Comparison of ENCODE assay signal across 16 mouse cellular contexts in genomic region chr2:102099702-102100450, GRCm38 (mm10).
DNase-seq lines count a peak whose midpoint lies in the region; ATAC-seq and TF ChIP-seq lines count a peak whose summit lies in the region.
"Had no signal": no experiment of that assay in that cellular context is flagged by ENCODE, and none has a peak within 500 bp of the region (broad histone marks: within the 10 kb centered on the region; RNA-seq: fewer than 3 reads in every experiment).

No protein-coding gene starts in this region.

- H3K27ac ChIP-seq in intestine, embryonic 14.5 days (ENCODE audit: low read depth), result peak overlapping the region; percentile 59
- no peak overlapping the region for H3K27ac ChIP-seq in intestine, postnatal 0 days (ENCODE audit: low read depth, low read length)
- peak overlapping the region; percentile 84 for H3K27ac ChIP-seq in lung, embryonic 15.5 days
- H3K27ac ChIP-seq in stomach, postnatal 0 days (replicated peaks), result no peak overlapping the region
- no peak overlapping the region for H3K27ac ChIP-seq in midbrain, embryonic 13.5 days
- H3K27ac ChIP-seq: embryonic facial prominence, embryonic 12.5 days; forebrain, embryonic 15.5 days; limb, embryonic 10.5 days; midbrain, embryonic 12.5 days had no signal

- H3K4me1 ChIP-seq in intestine, embryonic 14.5 days (replicated peaks; ENCODE audit: control insufficient read depth, insufficient read depth, low read length), result 0 out of 2 replicates have a peak, but pooled peaks cover 6% of the 10 kb centered on the region
- H3K4me1 ChIP-seq in intestine, postnatal 0 days (replicated peaks; ENCODE audit: control insufficient read depth, insufficient read depth, low read length), result no peaks in the 10 kb centered on the region
- peaks cover 31% of the 10 kb centered on the region for H3K4me1 ChIP-seq in lung, embryonic 15.5 days
- H3K4me1 ChIP-seq in stomach, postnatal 0 days (replicated peaks; ENCODE audit: control insufficient read depth, insufficient read depth), result no peaks in the 10 kb centered on the region
- peaks cover 15% of the 10 kb centered on the region for H3K4me1 ChIP-seq in midbrain, embryonic 13.5 days (replicated peaks)

- no peak; the same call in 1 of the 2 replicates for ATAC-seq in intestine, embryonic 14.5 days (replicated peaks; ENCODE audit: low FRiP score, low TSS enrichment, low read depth)
- no peak for ATAC-seq in intestine, postnatal 0 days
- peak; percentile 51 for ATAC-seq in lung, embryonic 15.5 days (ENCODE audit: borderline replicate concordance, extremely low read depth, low FRiP score, low TSS enrichment)
- ATAC-seq in stomach, postnatal 0 days (ENCODE audit: low FRiP score, low TSS enrichment), result 0 out of 2 replicates have a peak, but pooled peaks have one; percentile 21
- ATAC-seq in midbrain, embryonic 13.5 days, result no peak
- ATAC-seq: forebrain, embryonic 15.5 days had no signal

- no peaks in the 10 kb centered on the region; the same call in 1 of the 2 replicates for H3K36me3 ChIP-seq in intestine, embryonic 14.5 days (ENCODE audit: control insufficient read depth, insufficient read depth, low read length)
- no peaks in the 10 kb centered on the region for H3K36me3 ChIP-seq in intestine, postnatal 0 days (ENCODE audit: control insufficient read depth, insufficient read depth)
- H3K36me3 ChIP-seq in lung, embryonic 15.5 days, result no peaks in the 10 kb centered on the region
- H3K36me3 ChIP-seq in stomach, postnatal 0 days (ENCODE audit: control insufficient read depth, insufficient read depth, low read length), result no peaks in the 10 kb centered on the region; the same call in 1 of the 2 replicates
- H3K36me3 ChIP-seq in midbrain, embryonic 13.5 days, result peaks cover 5% of the 10 kb centered on the region; the same call in 1 of the 2 replicates
- H3K36me3 ChIP-seq: forebrain, embryonic 15.5 days; midbrain, embryonic 12.5 days had no signal

- peak; percentile 15 for DNase-seq in gastrocnemius, adult 18-20 months (ENCODE audit: low spot score)
- no peak for DNase-seq in gastrocnemius, postnatal 36 days
- no peak for DNase-seq in intestine, embryonic 14.5 days (ENCODE audit: low spot score)
- DNase-seq in lung, postnatal 14 days, result no peak
- no peak for DNase-seq in stomach, postnatal 0 days (ENCODE audit: low spot score)
- DNase-seq: cerebellum, adult 11-12 months; right cerebral cortex, postnatal 25 days; thymus, postnatal 4 days had no signal

- WGBS in intestine, embryonic 14.5 days, result 57% methylated on average over 14 of the region's 14 CpGs
- WGBS in intestine, postnatal 0 days, result 71% methylated on average over 14 of the region's 14 CpGs
- WGBS in lung, embryonic 15.5 days, result 41% methylated on average over 14 of the region's 14 CpGs
- 58% methylated on average over 14 of the region's 14 CpGs for WGBS in stomach, postnatal 0 days
- WGBS in midbrain, embryonic 13.5 days, result 84% methylated on average over 14 of the region's 14 CpGs

- no peak overlapping the region for H3K4me3 ChIP-seq in intestine, embryonic 14.5 days (ENCODE audit: low read depth, low read length)
- no peak overlapping the region for H3K4me3 ChIP-seq in intestine, postnatal 0 days (ENCODE audit: low read depth, low read length)
- no peak overlapping the region for H3K4me3 ChIP-seq in lung, embryonic 15.5 days
- H3K4me3 ChIP-seq in stomach, postnatal 0 days (ENCODE audit: low read depth, low read length), result no peak overlapping the region
- H3K4me3 ChIP-seq in midbrain, embryonic 13.5 days (replicated peaks), result no peak overlapping the region
- H3K4me3 ChIP-seq: embryonic facial prominence, embryonic 12.5 days; forebrain, embryonic 15.5 days; limb, embryonic 10.5 days; midbrain, embryonic 12.5 days had no signal

- no peak for TF ChIP-seq EP300 in stomach, postnatal 0 days (optimal IDR thresholded peaks at IDR 0.05)

- no peak for TF ChIP-seq CTCF in intestine, postnatal 0 days (IDR thresholded peaks at IDR 0.05; ENCODE audit: low read depth)
- no peak for TF ChIP-seq CTCF in stomach, postnatal 0 days (IDR thresholded peaks at IDR 0.05; ENCODE audit: low read depth)

- no peak overlapping the region for H3K4me2 ChIP-seq in intestine, embryonic 14.5 days (ENCODE audit: low read length)
- H3K4me2 ChIP-seq in intestine, postnatal 0 days (replicated peaks; ENCODE audit: low read depth), result no peak overlapping the region
- 0 out of 2 replicates have a peak overlapping the region, but pooled peaks have one; percentile 3 for H3K4me2 ChIP-seq in lung, embryonic 15.5 days
- no peak overlapping the region for H3K4me2 ChIP-seq in stomach, postnatal 0 days (replicated peaks; ENCODE audit: low read depth)
- H3K4me2 ChIP-seq in midbrain, embryonic 13.5 days (replicated peaks), result no peak overlapping the region
- H3K4me2 ChIP-seq: embryonic facial prominence, embryonic 12.5 days; forebrain, embryonic 15.5 days; liver, embryonic 11.5 days; midbrain, embryonic 12.5 days had no signal

- H3K9me3 ChIP-seq in intestine, embryonic 14.5 days (ENCODE audit: control insufficient read depth, low read length), result no peaks in the 10 kb centered on the region
- H3K9me3 ChIP-seq in intestine, postnatal 0 days (ENCODE audit: control insufficient read depth), result no peaks in the 10 kb centered on the region
- H3K9me3 ChIP-seq in lung, embryonic 15.5 days, result no peaks in the 10 kb centered on the region
- no peaks in the 10 kb centered on the region for H3K9me3 ChIP-seq in stomach, postnatal 0 days (ENCODE audit: control insufficient read depth, low read length)
- no peaks in the 10 kb centered on the region for H3K9me3 ChIP-seq in midbrain, embryonic 13.5 days
- H3K9me3 ChIP-seq: embryonic facial prominence, embryonic 12.5 days; forebrain, embryonic 15.5 days; limb, embryonic 10.5 days; midbrain, embryonic 12.5 days had no signal

- intact Hi-C loops in gastrocnemius, postnatal 36 days (cut with DNase I), result loop anchor here (5.0 kb wide), 1 partner anchor 192 kb away; no protein-coding TSS in a partner anchor

- H3K9ac ChIP-seq in intestine, embryonic 14.5 days (ENCODE audit: low read length), result no peak overlapping the region
- no peak overlapping the region for H3K9ac ChIP-seq in intestine, postnatal 0 days (ENCODE audit: low read depth, low read length)
- no peak overlapping the region for H3K9ac ChIP-seq in lung, embryonic 15.5 days
- H3K9ac ChIP-seq in stomach, postnatal 0 days (ENCODE audit: low read length), result no peak overlapping the region
- H3K9ac ChIP-seq in midbrain, embryonic 13.5 days (replicated peaks), result no peak overlapping the region
- H3K9ac ChIP-seq: embryonic facial prominence, embryonic 12.5 days; forebrain, embryonic 15.5 days; midbrain, embryonic 12.5 days had no signal

- no peaks in the 10 kb centered on the region for H3K27me3 ChIP-seq in intestine, embryonic 14.5 days (replicated peaks; ENCODE audit: control insufficient read depth, insufficient read depth, low read length)
- H3K27me3 ChIP-seq in intestine, postnatal 0 days (replicated peaks; ENCODE audit: control insufficient read depth, insufficient read depth, low read length), result no peaks in the 10 kb centered on the region
- H3K27me3 ChIP-seq in lung, embryonic 15.5 days, result no peaks in the 10 kb centered on the region
- H3K27me3 ChIP-seq in stomach, postnatal 0 days (ENCODE audit: control insufficient read depth, insufficient read depth, low read length), result no peaks in the 10 kb centered on the region
- H3K27me3 ChIP-seq in midbrain, embryonic 13.5 days, result no peaks in the 10 kb centered on the region
- H3K27me3 ChIP-seq: embryonic facial prominence, embryonic 12.5 days; forebrain, embryonic 15.5 days; midbrain, embryonic 12.5 days had no signal

Comparison
In these comparisons a context has a peak if more than half of its experiments do, and no peak if none do; other contexts are left out.
1. H3K27ac ChIP-seq: peak in intestine, embryonic 14.5 days (single experiment) and lung, embryonic 15.5 days (single experiment); none in intestine, postnatal 0 days (single experiment), stomach, postnatal 0 days (single experiment) and midbrain, embryonic 13.5 days (single experiment).
2. ATAC-seq: peak in lung, embryonic 15.5 days (single experiment) and stomach, postnatal 0 days (single experiment); none in intestine, embryonic 14.5 days (single experiment), intestine, postnatal 0 days (single experiment) and midbrain, embryonic 13.5 days (single experiment).